Mouse (Mus musculus) myocyte (in vitro differentiated cells): ENCODE results near the gene Schip1. TPM values are rescaled to one million over a fixed set of nuclear protein-coding genes. Genes with fewer than 3 reads are reported as not detected.

Source experiments
- H3K27me3 ChIP-seq: one replicate; pipeline ENCODE4 v1.6.1; 2011; ENCODE audit not compliant: control insufficient read depth, insufficient read depth, insufficient read length
- H3K36me3 ChIP-seq: one replicate; pipeline ENCODE4 v1.6.1; 2011; ENCODE audit not compliant: control insufficient read depth, insufficient read depth
- H3K4me2 ChIP-seq: one replicate; pipeline ENCODE4 v1.6.1; 2011; ENCODE audit warnings: low read depth, control low read depth
- H3K4me3 ChIP-seq: one replicate; pipeline ENCODE4 v1.5.1; 2011; ENCODE audit warnings: mild to moderate bottlenecking, control low read depth, moderate library complexity
- H3K79me2 ChIP-seq: one replicate; pipeline ENCODE4 v1.6.1; 2011; ENCODE audit not compliant: control insufficient read depth, insufficient read depth
- H3ac ChIP-seq: one replicate; pipeline ENCODE4 v1.6.1; 2011; ENCODE audit not compliant: control insufficient read depth, insufficient read length
- CEBPB ChIP-seq: IDR thresholded peaks from 2 replicates; pipeline ENCODE4 v1.6.1; 2011; ENCODE audit warnings: mild to moderate bottlenecking, moderate library complexity; ENCODE audit not compliant: poor library complexity, insufficient read depth, severe bottlenecking
- E2F4 ChIP-seq: IDR thresholded peaks from one replicate; pipeline ENCODE4 v1.6.1; 2011; ENCODE audit warnings: mild to moderate bottlenecking, control low read depth, moderate library complexity; ENCODE audit not compliant: insufficient read depth
- MAX ChIP-seq: IDR thresholded peaks from one replicate; pipeline ENCODE4 v1.6.1; 2011; ENCODE audit warnings: low read depth, mild to moderate bottlenecking, control low read depth
- MYOD1 ChIP-seq, 3 experiments: IDR thresholded peaks; one replicate each; pipeline ENCODE4 v1.6.1; 2011; ENCODE audit warnings: control low read depth in 2 of 3, low read depth in 2 of 3, mild to moderate bottlenecking in 2 of 3, moderate library complexity in 1 of 3; ENCODE audit not compliant: insufficient read length in 2 of 3, control insufficient read depth in 1 of 3
- MYOG ChIP-seq, 3 experiments: IDR thresholded peaks; one replicate each; pipeline ENCODE4 v1.6.1; 2011; ENCODE audit warnings: control low read depth in 2 of 3, low read depth in 2 of 3, mild to moderate bottlenecking in 2 of 3; ENCODE audit not compliant: insufficient read length in 2 of 3, control insufficient read depth in 1 of 3, insufficient read depth in 1 of 3
- POLR2A ChIP-seq: IDR thresholded peaks from one replicate; pipeline ENCODE4 v1.6.1; 2011; ENCODE audit warnings: low read depth, mild to moderate bottlenecking, control low read depth, moderate library complexity; ENCODE audit not compliant: insufficient read length
- POLR2AphosphoS2 ChIP-seq: IDR thresholded peaks from one replicate; pipeline ENCODE4 v1.6.1; 2011; ENCODE audit warnings: low read depth, control low read depth; ENCODE audit not compliant: insufficient read length
- REST ChIP-seq: IDR thresholded peaks from one replicate; pipeline ENCODE4 v1.6.1; 2011; ENCODE audit warnings: mild to moderate bottlenecking, control low read depth, moderate library complexity; ENCODE audit not compliant: insufficient read depth, insufficient read length
- SRF ChIP-seq: IDR thresholded peaks from one replicate; pipeline ENCODE4 v1.6.1; 2011; ENCODE audit warnings: low read depth; ENCODE audit not compliant: control insufficient read depth, insufficient read length
- TCF12 ChIP-seq: IDR thresholded peaks from one replicate; pipeline ENCODE4 v1.6.1; 2011; ENCODE audit warnings: mild to moderate bottlenecking, control low read depth; ENCODE audit not compliant: poor library complexity, insufficient read depth, severe bottlenecking
- TCF3 ChIP-seq: IDR thresholded peaks from one replicate; pipeline ENCODE4 v1.6.1; 2011; ENCODE audit warnings: low read depth, control low read depth; ENCODE audit not compliant: insufficient read length
- USF1 ChIP-seq: IDR thresholded peaks from one replicate; pipeline ENCODE4 v1.6.1; 2011; ENCODE audit warnings: low read depth, mild to moderate bottlenecking, control low read depth, moderate library complexity
- polyA plus RNA-seq: library from polyadenylated mRNA; unstranded; fragments of >200 nt; fragmentation: generic; extraction: Trizol; gene quantifications from one replicate; pipeline ENCODE4 v1.2.1, GENCODE M21; 2012; ENCODE audit warnings: missing spikeins

The Schip1 gene
- polyA plus RNA-seq, 1 experiment, result 23.3 TPM

- no peak overlapping the region for H3K4me2 ChIP-seq
- no peak for TF ChIP-seq REST
- no peak for TF ChIP-seq MYOD1 (IDR thresholded peaks at IDR 0.05; ENCODE audit: control insufficient read depth in 1 of 3, insufficient read length in 2 of 3, low read depth in 2 of 3)
- no peak for TF ChIP-seq POLR2AphosphoS2
- no peak for TF ChIP-seq POLR2A
- no peak for TF ChIP-seq TCF3
- TF ChIP-seq SRF, result no peak
- no peak for TF ChIP-seq CEBPB
- TF ChIP-seq TCF12, result no peak
- TF ChIP-seq USF1, result no peak
- no peak for TF ChIP-seq E2F4
- no peak for TF ChIP-seq MAX
- TF ChIP-seq MYOG (IDR thresholded peaks at IDR 0.05; ENCODE audit: control insufficient read depth in 1 of 3, insufficient read depth in 1 of 3, insufficient read length in 2 of 3, low read depth in 2 of 3), result no peak
- H3ac ChIP-seq, result no peak overlapping the region
- H3K27me3 ChIP-seq, result no peaks in the 10 kb centered on the region
- H3K79me2 ChIP-seq, result no peaks in the 10 kb centered on the region
- no peaks in the 10 kb centered on the region for H3K36me3 ChIP-seq
- H3K4me3 ChIP-seq, result no peak overlapping the region
These were observed 197.7 kb downstream of the Schip1 start for GRCm38 (mm10) chr3:68262304-68262703.

- TF ChIP-seq USF1 (no peak), SRF (no peak), MYOD1 (IDR thresholded peaks at IDR 0.05; ENCODE audit: control insufficient read depth in 1 of 3, insufficient read length in 2 of 3, low read depth in 2 of 3) (no peak), REST (no peak), E2F4 (no peak), POLR2A (no peak), TCF3 (no peak), TCF12 (no peak), MYOG (IDR thresholded peaks at IDR 0.05; ENCODE audit: control insufficient read depth in 1 of 3, insufficient read depth in 1 of 3, insufficient read length in 2 of 3, low read depth in 2 of 3) (no peak), POLR2AphosphoS2 (no peak), CEBPB (no peak)
- H3K27me3 ChIP-seq, result no peaks in the 10 kb centered on the region
- no peak overlapping the region for H3ac ChIP-seq
- no peak overlapping the region for H3K4me2 ChIP-seq
- no peaks in the 10 kb centered on the region for H3K79me2 ChIP-seq
- no peak overlapping the region for H3K4me3 ChIP-seq
- H3K36me3 ChIP-seq, result no peaks in the 10 kb centered on the region
These were observed 203.3 kb downstream of the Schip1 start for GRCm38 (mm10) chr3:68267905-68268304.

GRCm38 (mm10) chr3:68269251-68269650, 204.6 kb downstream of the Schip1 start:
- no peaks in the 10 kb centered on the region for H3K79me2 ChIP-seq
- no peaks in the 10 kb centered on the region for H3K27me3 ChIP-seq
- H3ac ChIP-seq, result no peak overlapping the region
- H3K4me3 ChIP-seq, result no peak overlapping the region
- no peak overlapping the region for H3K4me2 ChIP-seq
- no peak for TF ChIP-seq MAX
- no peak for TF ChIP-seq TCF12
- TF ChIP-seq TCF3, result no peak
- TF ChIP-seq MYOG (IDR thresholded peaks at IDR 0.05; ENCODE audit: control insufficient read depth in 1 of 3, insufficient read depth in 1 of 3, insufficient read length in 2 of 3, low read depth in 2 of 3), result no peak
- no peak for TF ChIP-seq POLR2A
- TF ChIP-seq REST, result no peak
- no peak for TF ChIP-seq CEBPB
- no peak for TF ChIP-seq SRF
- TF ChIP-seq E2F4, result no peak
- TF ChIP-seq POLR2AphosphoS2, result no peak
- TF ChIP-seq USF1, result no peak
- TF ChIP-seq MYOD1 (IDR thresholded peaks at IDR 0.05; ENCODE audit: control insufficient read depth in 1 of 3, insufficient read length in 2 of 3, low read depth in 2 of 3), result no peak
- H3K36me3 ChIP-seq, result no peaks in the 10 kb centered on the region

GRCm38 (mm10) chr3:68270246-68270645, 205.6 kb downstream of the Schip1 start:
- no peaks in the 10 kb centered on the region for H3K27me3 ChIP-seq
- H3K4me3 ChIP-seq, result no peak overlapping the region
- TF ChIP-seq POLR2A (no peak), USF1 (no peak), POLR2AphosphoS2 (no peak), MYOG (IDR thresholded peaks at IDR 0.05; ENCODE audit: control insufficient read depth in 1 of 3, insufficient read depth in 1 of 3, insufficient read length in 2 of 3, low read depth in 2 of 3) (no peak), E2F4 (no peak), REST (no peak), SRF (no peak), TCF12 (no peak), MYOD1 (IDR thresholded peaks at IDR 0.05; ENCODE audit: control insufficient read depth in 1 of 3, insufficient read length in 2 of 3, low read depth in 2 of 3) (no peak), MAX (no peak), CEBPB (no peak), TCF3 (no peak)
- no peak overlapping the region for H3ac ChIP-seq
- H3K79me2 ChIP-seq, result no peaks in the 10 kb centered on the region
- H3K36me3 ChIP-seq, result no peaks in the 10 kb centered on the region
- H3K4me2 ChIP-seq, result no peak overlapping the region

GRCm38 (mm10) chr3:68271457-68271856, 206.9 kb downstream of the Schip1 start:
- TF ChIP-seq MYOD1 (IDR thresholded peaks at IDR 0.05; ENCODE audit: control insufficient read depth in 1 of 3, insufficient read length in 2 of 3, low read depth in 2 of 3) (no peak), TCF12 (no peak), SRF (no peak), TCF3 (no peak), POLR2AphosphoS2 (no peak), REST (no peak), USF1 (no peak), POLR2A (no peak), MYOG (IDR thresholded peaks at IDR 0.05; ENCODE audit: control insufficient read depth in 1 of 3, insufficient read depth in 1 of 3, insufficient read length in 2 of 3, low read depth in 2 of 3) (no peak), MAX (no peak), E2F4 (no peak), CEBPB (no peak)
- no peaks in the 10 kb centered on the region for H3K36me3 ChIP-seq
- no peak overlapping the region for H3K4me2 ChIP-seq
- H3K79me2 ChIP-seq, result no peaks in the 10 kb centered on the region
- no peak overlapping the region for H3ac ChIP-seq
- H3K27me3 ChIP-seq, result no peaks in the 10 kb centered on the region
- H3K4me3 ChIP-seq, result no peak overlapping the region
